Mouse (Mus musculus): ENCODE data around the gene Ltf. TPM values are rescaled to one million over a fixed set of nuclear protein-coding genes. Genes with fewer than 3 reads are reported as not detected.

Ltf gene
- polyA plus RNA-seq, 1 experiment from 2014 or later: 1.9 TPM

GRCm38 (mm10) chr9:110997245-110997644 lies 21.8 kb upstream of the Ltf start:
- Histone ChIP-seq H3K36me3 (replicated peaks) (no peaks in the 10 kb centered on the region), H3K27ac (no peak overlapping the region), H3K9me3 (no peaks in the 10 kb centered on the region), H3K27me3 (replicated peaks) (no peaks in the 10 kb centered on the region), H3K9ac (no peak overlapping the region), H3K4me1 (no peaks in the 10 kb centered on the region), H3K4me2 (no peak overlapping the region), H3K4me3 (no peak overlapping the region)
- WGBS: 3% methylated on average over 5 of the region's 5 CpGs
- ATAC-seq (replicated peaks): no peak

- Histone ChIP-seq H3K36me3 (replicated peaks) (no peaks in the 10 kb centered on the region), H3K4me3 (no peak overlapping the region), H3K27ac (no peak overlapping the region), H3K4me1 (no peaks in the 10 kb centered on the region), H3K27me3 (replicated peaks) (no peaks in the 10 kb centered on the region), H3K9ac (no peak overlapping the region), H3K4me2 (no peak overlapping the region), H3K9me3 (no peaks in the 10 kb centered on the region)
- 87% methylated on average over 2 of the region's 2 CpGs for WGBS
- no peak for ATAC-seq (replicated peaks)
Observed at GRCm38 (mm10) chr9:110999056-110999455, 20.0 kb upstream of the Ltf start.

- Histone ChIP-seq H3K4me2 (no peak overlapping the region), H3K9ac (no peak overlapping the region), H3K36me3 (replicated peaks) (no peaks in the 10 kb centered on the region), H3K27me3 (replicated peaks) (no peaks in the 10 kb centered on the region), H3K4me1 (no peaks in the 10 kb centered on the region), H3K4me3 (no peak overlapping the region), H3K27ac (no peak overlapping the region), H3K9me3 (no peaks in the 10 kb centered on the region)
- no peak for ATAC-seq (replicated peaks)
- WGBS: 84% methylated on average over 10 of the region's 10 CpGs
Observed at GRCm38 (mm10) chr9:110999856-111000255, 19.2 kb upstream of the Ltf start.

- no peak overlapping the region for H3K4me2 ChIP-seq
- H3K9me3 ChIP-seq: no peaks in the 10 kb centered on the region
- H3K9ac ChIP-seq: no peak overlapping the region
- WGBS: 78% methylated on average over 12 of the region's 12 CpGs
- no peak overlapping the region for H3K4me3 ChIP-seq
- no peaks in the 10 kb centered on the region for H3K36me3 ChIP-seq (replicated peaks)
- H3K4me1 ChIP-seq: no peaks in the 10 kb centered on the region
- H3K27me3 ChIP-seq (replicated peaks): no peaks in the 10 kb centered on the region
- no peak overlapping the region for H3K27ac ChIP-seq
- ATAC-seq (replicated peaks): no peak
Observed at GRCm38 (mm10) chr9:111001621-111002020, 17.4 kb upstream of the Ltf start.

- H3K4me3 ChIP-seq: no peak overlapping the region
- no peak overlapping the region for H3K4me2 ChIP-seq
- no peaks in the 10 kb centered on the region for H3K4me1 ChIP-seq
- no peaks in the 10 kb centered on the region for H3K36me3 ChIP-seq (replicated peaks)
- ATAC-seq (replicated peaks): no peak
- H3K27ac ChIP-seq: no peak overlapping the region
- H3K9me3 ChIP-seq: no peaks in the 10 kb centered on the region
- no peak overlapping the region for H3K9ac ChIP-seq
- no peaks in the 10 kb centered on the region for H3K27me3 ChIP-seq (replicated peaks)
- WGBS: 94% methylated on average over 9 of the region's 9 CpGs
Observed at GRCm38 (mm10) chr9:111003279-111003678, 15.8 kb upstream of the Ltf start.

- Histone ChIP-seq H3K27ac (no peak overlapping the region), H3K4me1 (no peaks in the 10 kb centered on the region), H3K4me2 (no peak overlapping the region), H3K9ac (no peak overlapping the region), H3K27me3 (replicated peaks) (no peaks in the 10 kb centered on the region), H3K9me3 (no peaks in the 10 kb centered on the region), H3K36me3 (replicated peaks) (no peaks in the 10 kb centered on the region), H3K4me3 (no peak overlapping the region)
- no peak for ATAC-seq (replicated peaks)
- 94% methylated on average over 2 of the region's 2 CpGs for WGBS
Observed at GRCm38 (mm10) chr9:111006544-111006943, 12.5 kb upstream of the Ltf start.

GRCm38 (mm10) chr9:111009763-111010162 lies 9.3 kb upstream of the Ltf start:
- Histone ChIP-seq H3K36me3 (replicated peaks) (no peaks in the 10 kb centered on the region), H3K9ac (no peak overlapping the region), H3K4me3 (no peak overlapping the region), H3K27me3 (replicated peaks) (no peaks in the 10 kb centered on the region), H3K4me1 (no peaks in the 10 kb centered on the region), H3K4me2 (no peak overlapping the region), H3K27ac (no peak overlapping the region), H3K9me3 (no peaks in the 10 kb centered on the region)
- ATAC-seq (replicated peaks): no peak
- WGBS: 74% methylated on average over 3 of the region's 3 CpGs

- H3K4me3 ChIP-seq: no peak overlapping the region
- no peaks in the 10 kb centered on the region for H3K9me3 ChIP-seq
- ATAC-seq (replicated peaks): no peak
- H3K36me3 ChIP-seq (replicated peaks): no peaks in the 10 kb centered on the region
- 82% methylated on average over 9 of the region's 9 CpGs for WGBS
- H3K27me3 ChIP-seq (replicated peaks): no peaks in the 10 kb centered on the region
- no peak overlapping the region for H3K4me2 ChIP-seq
- H3K9ac ChIP-seq: no peak overlapping the region
- H3K27ac ChIP-seq: no peak overlapping the region
- H3K4me1 ChIP-seq: no peaks in the 10 kb centered on the region
Observed at GRCm38 (mm10) chr9:111011550-111011949, 7.5 kb upstream of the Ltf start.

- Histone ChIP-seq H3K36me3 (replicated peaks) (no peaks in the 10 kb centered on the region), H3K9ac (no peak overlapping the region), H3K27me3 (replicated peaks) (no peaks in the 10 kb centered on the region), H3K27ac (no peak overlapping the region), H3K4me3 (no peak overlapping the region), H3K4me2 (no peak overlapping the region), H3K9me3 (no peaks in the 10 kb centered on the region), H3K4me1 (no peaks in the 10 kb centered on the region)
- WGBS: 79% methylated on average over 3 of the region's 3 CpGs
- ATAC-seq (replicated peaks): no peak
Observed at GRCm38 (mm10) chr9:111012041-111012440, 7.0 kb upstream of the Ltf start.

- 89% methylated on average over 4 of the region's 4 CpGs for WGBS
Observed at GRCm38 (mm10) chr9:111015658-111016057, 3.4 kb upstream of the Ltf start.

GRCm38 (mm10) chr9:111026791-111027190 lies 7.7 kb downstream of the Ltf start:
- Histone ChIP-seq H3K4me3 (no peak overlapping the region), H3K36me3 (replicated peaks) (no peaks in the 10 kb centered on the region), H3K4me1 (no peaks in the 10 kb centered on the region), H3K9ac (no peak overlapping the region), H3K27me3 (replicated peaks) (no peaks in the 10 kb centered on the region), H3K9me3 (no peaks in the 10 kb centered on the region), H3K4me2 (no peak overlapping the region), H3K27ac (no peak overlapping the region)
- 90% methylated on average over 10 of the region's 10 CpGs for WGBS
- no peak for ATAC-seq (replicated peaks)

More at GRCm38 (mm10) chr9:111015658-111016057, 3.4 kb upstream of the Ltf start:
- no peaks in the 10 kb centered on the region for H3K9me3 ChIP-seq
- H3K36me3 ChIP-seq (replicated peaks): no peaks in the 10 kb centered on the region
- H3K27ac ChIP-seq: no peak overlapping the region
- no peak for ATAC-seq (replicated peaks)
- no peak overlapping the region for H3K9ac ChIP-seq
- H3K4me1 ChIP-seq: no peaks in the 10 kb centered on the region
- H3K27me3 ChIP-seq (replicated peaks): no peaks in the 10 kb centered on the region
- H3K4me2 ChIP-seq: no peak overlapping the region
- no peak overlapping the region for H3K4me3 ChIP-seq

GRCm38 (mm10) chr9:111033717-111034116 lies 14.6 kb downstream of the Ltf start:
- no peak for ATAC-seq (replicated peaks)
- H3K27ac ChIP-seq: no peak overlapping the region
- H3K9me3 ChIP-seq: no peaks in the 10 kb centered on the region
- no peak overlapping the region for H3K4me3 ChIP-seq
- H3K36me3 ChIP-seq (replicated peaks): no peaks in the 10 kb centered on the region
- no peaks in the 10 kb centered on the region for H3K4me1 ChIP-seq
- no peak overlapping the region for H3K4me2 ChIP-seq
- 89% methylated on average over 4 of the region's 4 CpGs for WGBS
- H3K9ac ChIP-seq: no peak overlapping the region
- H3K27me3 ChIP-seq (replicated peaks): no peaks in the 10 kb centered on the region

GRCm38 (mm10) chr9:111039966-111040365 lies 20.9 kb downstream of the Ltf start:
- no peak overlapping the region for H3K9ac ChIP-seq
- no peak for ATAC-seq (replicated peaks)
- no peaks in the 10 kb centered on the region for H3K9me3 ChIP-seq
- H3K4me1 ChIP-seq: no peaks in the 10 kb centered on the region
- H3K27ac ChIP-seq: no peak overlapping the region
- no peaks in the 10 kb centered on the region for H3K36me3 ChIP-seq (replicated peaks)
- no peaks in the 10 kb centered on the region for H3K27me3 ChIP-seq (replicated peaks)
- 84% methylated on average over 4 of the region's 4 CpGs for WGBS
- no peak overlapping the region for H3K4me2 ChIP-seq
- H3K4me3 ChIP-seq: no peak overlapping the region

- no peaks in the 10 kb centered on the region for H3K4me1 ChIP-seq
- H3K27ac ChIP-seq: no peak overlapping the region
- H3K9ac ChIP-seq: no peak overlapping the region
- H3K9me3 ChIP-seq: no peaks in the 10 kb centered on the region
- no peak overlapping the region for H3K4me3 ChIP-seq
- no peaks in the 10 kb centered on the region for H3K36me3 ChIP-seq (replicated peaks)
- ATAC-seq (replicated peaks): no peak
- no peak overlapping the region for H3K4me2 ChIP-seq
- no peaks in the 10 kb centered on the region for H3K27me3 ChIP-seq (replicated peaks)
- WGBS: 86% methylated on average over 5 of the region's 5 CpGs
Observed at GRCm38 (mm10) chr9:111042266-111042665, 23.2 kb downstream of the Ltf start.

Data from midbrain, embryonic 15.5 days (tissue).